Mouse (Mus musculus): ENCODE results near the gene Nrp2.

Nrp2 gene

DNA sequence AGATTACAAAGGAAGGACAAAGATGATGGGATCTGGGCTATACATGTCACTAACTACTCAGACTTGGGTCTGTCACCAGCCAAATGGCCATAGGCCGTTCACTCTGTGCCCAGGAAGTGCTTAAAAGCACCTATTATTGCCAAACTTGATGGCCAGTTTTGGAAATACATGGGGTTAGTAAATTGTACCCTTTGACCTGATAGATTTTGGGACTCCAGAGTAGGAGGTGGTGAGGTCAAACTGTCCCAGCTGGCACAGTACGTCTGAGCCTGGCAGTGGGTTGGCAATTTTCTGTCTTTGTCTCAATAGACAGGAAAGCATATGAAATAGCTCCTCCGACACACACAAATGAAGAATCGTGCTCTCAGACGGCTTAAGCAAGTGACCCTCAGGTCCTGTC is 20.8 kb downstream of the Nrp2 start:
- DNase-seq (ENCODE audit: low read depth, low spot score) = no peak

- no peak for DNase-seq (ENCODE audit: low read depth, low spot score)
Observed at GRCm38 (mm10) chr1:62724461-62725021, 21.5 kb downstream of the Nrp2 start.

DNA sequence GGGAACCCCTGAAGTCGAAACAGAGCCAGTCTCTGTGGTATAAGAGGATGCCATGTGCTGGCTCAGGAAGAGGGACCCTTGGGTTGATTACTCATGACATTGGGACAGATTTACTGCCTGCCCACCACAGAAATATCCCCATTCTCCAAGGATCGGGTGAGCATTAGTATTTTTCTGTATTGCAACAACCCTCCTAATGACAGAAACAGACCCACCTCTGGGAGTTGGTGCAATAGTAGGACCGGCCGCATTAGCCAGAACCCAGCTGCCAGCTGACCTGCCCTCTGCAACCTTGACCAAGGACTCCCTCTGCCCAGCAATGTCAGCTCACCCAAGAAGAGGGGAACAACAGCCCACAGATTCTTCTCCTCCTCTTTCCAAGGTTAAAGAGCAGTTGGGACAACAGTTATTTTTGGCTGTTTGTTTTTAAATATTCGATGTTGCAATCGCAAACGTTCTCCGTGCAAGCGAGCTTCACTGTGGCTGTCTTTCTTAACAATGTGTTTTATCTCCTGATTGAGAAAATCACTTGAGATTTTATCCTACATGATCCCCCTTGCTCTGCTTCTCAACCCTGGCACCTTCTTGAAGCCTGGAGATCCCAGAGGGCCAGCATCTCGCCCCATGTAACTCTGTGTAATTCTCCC is 22.1 kb downstream of the Nrp2 start:
- DNase-seq (ENCODE audit: low read depth, low spot score) = no peak

GRCm38 (mm10) chr1:62727191-62727590 is 24.1 kb downstream of the Nrp2 start:
- no peak for DNase-seq (ENCODE audit: low read depth, low spot score)

DNA sequence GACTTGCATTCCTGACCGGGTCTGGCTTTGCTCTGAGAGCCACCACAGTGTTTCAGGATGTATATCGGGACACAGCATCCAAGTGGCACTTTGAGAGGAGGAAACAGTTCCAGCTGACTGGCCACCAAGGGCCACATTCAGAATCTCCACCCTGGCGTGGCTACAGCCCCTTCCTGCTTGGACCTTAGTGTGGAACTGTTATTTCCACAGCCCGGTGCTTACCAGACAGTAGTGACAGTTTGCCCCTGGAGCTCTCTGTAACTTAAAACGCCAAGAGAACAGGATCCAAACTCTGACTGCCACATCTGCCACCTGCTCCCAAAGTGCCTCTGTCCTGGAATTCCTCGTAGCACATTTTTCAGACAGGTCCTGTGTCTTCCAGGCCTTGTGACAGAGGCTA is 25.3 kb downstream of the Nrp2 start:
- no peak for DNase-seq (ENCODE audit: low read depth, low spot score)

DNA sequence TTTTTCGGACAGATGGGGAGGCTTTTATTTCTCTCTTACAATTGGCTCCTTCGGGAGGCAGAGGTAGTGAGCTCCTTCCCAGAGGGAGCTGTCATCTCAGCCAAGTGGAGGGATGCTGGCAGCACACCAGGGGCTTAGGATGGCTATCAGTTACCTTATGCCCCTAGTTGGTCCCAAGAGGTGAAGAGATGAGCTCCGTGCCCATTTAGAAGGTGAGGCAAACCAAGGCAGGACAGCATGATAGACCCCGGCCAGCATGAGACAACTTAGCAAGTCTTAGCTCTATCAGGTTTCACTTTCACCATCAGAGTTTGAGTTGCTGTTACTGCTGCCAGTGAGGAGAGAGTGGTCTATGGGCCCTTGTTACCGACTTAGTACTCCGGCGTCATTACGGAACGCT is 25.8 kb downstream of the Nrp2 start:
- DNase-seq (ENCODE audit: low read depth, low spot score) = no peak

DNA sequence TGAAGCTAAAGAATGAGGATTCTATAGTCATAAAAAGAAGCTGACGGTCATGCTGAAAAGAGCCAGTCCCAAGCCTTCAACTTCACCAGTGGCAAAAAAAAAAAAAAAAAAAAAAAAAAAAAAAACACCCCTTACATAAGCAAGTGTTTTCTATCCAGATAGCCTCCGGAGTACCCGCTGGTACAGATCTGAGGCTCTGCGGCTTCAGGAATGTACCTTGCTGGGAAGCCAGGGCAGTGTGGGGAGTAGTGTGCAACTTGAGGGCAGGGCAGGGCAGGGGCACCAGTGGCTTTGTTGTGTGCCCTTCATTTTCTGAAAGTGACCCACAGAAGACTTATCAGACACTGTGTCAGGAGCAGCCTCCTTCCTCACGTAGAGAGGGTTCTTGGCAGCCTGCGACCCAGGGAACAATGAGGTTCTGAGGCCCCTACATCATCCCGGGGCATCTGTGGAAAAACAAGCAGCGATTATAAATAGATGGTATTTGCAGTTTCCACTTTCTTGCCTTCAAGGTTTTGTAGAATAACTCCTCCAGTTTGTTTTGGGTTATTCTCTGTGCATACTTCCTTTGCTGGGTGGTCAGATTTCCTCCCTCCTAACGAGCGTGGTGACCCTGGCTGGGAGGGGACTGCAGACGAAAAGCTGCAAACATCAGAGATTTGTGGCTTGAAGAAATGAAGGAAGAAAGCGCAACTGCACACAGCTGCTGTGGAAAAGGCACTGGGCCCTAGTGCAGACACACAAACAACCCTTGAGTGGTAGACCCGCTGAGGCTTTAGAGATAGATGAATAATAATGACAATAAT is 26.5 kb downstream of the Nrp2 start:
- no peak for DNase-seq (ENCODE audit: low read depth, low spot score)

DNA sequence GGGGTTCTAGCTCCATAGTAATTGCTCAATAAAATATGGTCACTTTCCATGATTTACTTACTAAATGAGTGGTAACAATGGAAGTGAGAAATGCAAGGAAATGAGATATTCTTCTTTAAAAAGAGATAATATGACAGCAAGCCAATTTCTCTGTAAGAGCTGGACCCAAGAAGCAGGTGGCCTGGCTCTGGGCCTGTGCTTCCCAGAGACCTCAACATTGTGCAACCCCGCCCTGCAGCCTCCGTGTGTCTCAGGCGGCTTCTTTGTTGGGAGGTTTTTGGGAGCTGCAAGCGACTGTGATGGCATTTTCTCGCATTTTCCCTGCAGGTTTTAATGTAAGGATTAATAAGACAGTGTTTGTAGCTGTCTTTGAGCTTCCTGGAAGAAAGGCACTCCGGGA is 29.0 kb downstream of the Nrp2 start:
- DNase-seq (ENCODE audit: low read depth, low spot score) = no peak

GRCm38 (mm10) chr1:62734420-62734931 is 31.4 kb downstream of the Nrp2 start:
- no peak for DNase-seq (ENCODE audit: low read depth, low spot score)

DNA sequence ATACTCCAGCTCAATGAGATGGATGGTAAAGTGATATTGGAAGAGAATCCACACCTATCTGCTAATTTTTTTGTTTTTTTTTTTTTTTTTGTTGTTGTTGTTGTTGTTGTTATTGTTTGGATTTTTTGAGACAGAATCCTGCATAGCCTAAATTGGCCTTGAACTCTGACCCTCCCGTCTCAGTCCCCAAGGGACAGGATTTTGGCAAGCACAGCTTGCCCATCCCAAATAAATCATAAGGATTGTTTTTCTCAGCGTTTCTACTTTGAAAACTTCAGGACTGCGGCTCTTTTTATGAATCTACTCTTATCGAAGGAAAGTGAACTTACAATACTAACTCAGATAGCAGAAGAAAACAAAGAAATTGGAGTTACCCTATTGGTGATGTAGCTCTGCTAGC is 31.9 kb downstream of the Nrp2 start:
- no peak for DNase-seq (ENCODE audit: low read depth, low spot score)

DNA sequence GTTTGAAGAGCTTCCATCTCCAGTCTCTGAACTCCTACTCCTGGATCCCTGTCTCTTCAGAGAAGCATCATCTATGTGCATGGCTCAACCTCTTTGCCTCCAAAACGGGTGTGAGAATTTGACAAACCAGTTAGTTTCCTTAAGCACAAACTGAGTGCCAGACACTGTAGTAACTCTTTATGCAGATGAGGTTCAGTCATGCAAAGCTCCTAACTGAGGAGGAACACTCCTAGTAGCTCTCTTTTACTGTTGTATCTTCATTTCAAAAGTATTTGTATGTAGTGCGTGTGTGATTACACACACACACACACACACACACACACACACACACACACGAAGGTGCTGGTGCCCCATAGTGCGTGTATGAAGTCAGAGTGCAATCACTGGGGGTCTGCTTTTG is 32.8 kb downstream of the Nrp2 start:
- no peak for DNase-seq (ENCODE audit: low read depth, low spot score)

DNA sequence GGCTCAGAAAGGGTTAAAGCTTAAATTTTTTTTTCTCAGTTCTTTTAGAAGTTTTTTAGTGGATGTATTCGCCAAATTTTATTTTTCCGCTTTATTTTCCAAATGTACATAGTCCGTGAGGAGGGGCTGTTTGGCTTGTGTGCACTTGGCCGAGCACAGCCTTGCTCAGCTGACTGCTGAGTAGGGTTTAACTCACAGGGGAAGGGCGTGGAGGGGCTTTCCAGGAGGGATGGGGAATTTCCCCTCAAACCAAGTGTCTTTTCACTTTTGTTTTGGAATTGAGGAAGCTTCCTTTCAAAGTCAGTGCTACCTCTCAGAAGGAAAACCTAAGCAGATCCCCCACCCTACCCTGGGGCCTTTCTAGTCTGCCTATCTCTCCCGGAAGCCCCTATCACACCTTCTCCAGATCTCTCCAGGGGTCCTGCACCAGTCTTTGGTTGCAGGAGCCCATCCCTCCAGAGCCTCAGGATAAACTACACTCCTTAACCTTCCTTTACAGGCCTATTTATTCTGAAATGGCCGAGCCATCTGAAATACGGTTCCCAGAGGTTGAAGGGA is 33.4 kb downstream of the Nrp2 start:
- DNase-seq (ENCODE audit: low read depth, low spot score) = no peak

DNA sequence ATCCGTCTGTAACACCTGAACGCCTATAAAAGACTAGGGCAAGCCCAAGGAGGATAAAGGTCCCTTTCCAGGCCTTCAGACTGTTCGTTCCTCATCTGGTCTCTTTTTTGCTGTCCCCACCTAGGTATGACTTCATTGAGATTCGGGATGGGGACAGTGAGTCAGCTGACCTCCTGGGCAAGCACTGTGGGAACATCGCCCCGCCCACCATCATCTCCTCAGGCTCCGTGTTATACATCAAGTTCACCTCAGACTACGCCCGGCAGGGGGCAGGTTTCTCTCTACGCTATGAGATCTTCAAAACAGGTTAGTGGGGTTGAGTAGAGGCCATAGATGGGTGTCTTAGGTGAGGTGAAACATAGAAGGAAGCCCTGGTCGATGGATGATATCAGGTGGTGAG is 35.1 kb downstream of the Nrp2 start:
- no peak for DNase-seq (ENCODE audit: low read depth, low spot score)

DNA sequence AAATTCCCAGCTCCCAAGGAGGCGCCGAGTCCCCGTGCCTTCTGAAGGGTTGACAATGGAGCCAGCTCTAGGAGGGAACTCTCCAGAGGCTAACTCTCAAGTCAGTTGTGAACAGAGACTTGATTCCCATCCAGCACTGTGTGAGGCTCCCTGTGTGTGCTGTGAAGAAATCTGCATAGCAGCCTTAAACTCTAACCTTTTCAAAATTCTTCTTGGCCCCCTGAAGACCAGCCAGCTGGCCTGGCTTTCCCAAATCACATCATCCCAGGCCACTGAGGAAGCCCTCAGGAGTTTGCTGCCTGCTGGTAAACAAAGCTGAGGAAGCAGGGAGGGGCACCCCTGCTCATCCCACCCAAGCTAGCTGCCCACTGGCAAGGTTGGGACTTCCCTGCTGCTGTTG is 39.0 kb downstream of the Nrp2 start:
- DNase-seq (ENCODE audit: low read depth, low spot score) = no peak

- DNase-seq (ENCODE audit: low read depth, low spot score) = no peak
Observed at GRCm38 (mm10) chr1:62743064-62743694, 40.1 kb downstream of the Nrp2 start.

DNA sequence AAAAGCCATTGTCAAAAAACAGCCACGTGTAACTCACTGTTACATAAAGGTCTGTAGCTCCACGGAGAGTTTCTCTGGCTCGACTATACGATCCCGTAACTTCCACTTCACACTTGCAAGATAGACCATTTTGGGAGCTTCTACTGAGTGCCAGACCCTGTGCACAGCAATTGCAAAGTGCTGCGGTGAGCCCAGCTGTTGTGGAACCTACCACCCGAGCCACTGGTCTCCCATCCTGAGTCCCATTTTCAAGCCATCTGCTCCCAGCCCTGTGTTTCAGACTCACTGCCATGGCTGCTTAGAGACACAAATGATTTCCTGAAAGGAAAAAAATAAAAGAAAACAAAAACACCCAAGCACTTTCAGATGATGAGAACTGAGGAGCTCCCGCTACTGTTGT is 42.8 kb downstream of the Nrp2 start:
- no peak for DNase-seq (ENCODE audit: low read depth, low spot score)

DNA sequence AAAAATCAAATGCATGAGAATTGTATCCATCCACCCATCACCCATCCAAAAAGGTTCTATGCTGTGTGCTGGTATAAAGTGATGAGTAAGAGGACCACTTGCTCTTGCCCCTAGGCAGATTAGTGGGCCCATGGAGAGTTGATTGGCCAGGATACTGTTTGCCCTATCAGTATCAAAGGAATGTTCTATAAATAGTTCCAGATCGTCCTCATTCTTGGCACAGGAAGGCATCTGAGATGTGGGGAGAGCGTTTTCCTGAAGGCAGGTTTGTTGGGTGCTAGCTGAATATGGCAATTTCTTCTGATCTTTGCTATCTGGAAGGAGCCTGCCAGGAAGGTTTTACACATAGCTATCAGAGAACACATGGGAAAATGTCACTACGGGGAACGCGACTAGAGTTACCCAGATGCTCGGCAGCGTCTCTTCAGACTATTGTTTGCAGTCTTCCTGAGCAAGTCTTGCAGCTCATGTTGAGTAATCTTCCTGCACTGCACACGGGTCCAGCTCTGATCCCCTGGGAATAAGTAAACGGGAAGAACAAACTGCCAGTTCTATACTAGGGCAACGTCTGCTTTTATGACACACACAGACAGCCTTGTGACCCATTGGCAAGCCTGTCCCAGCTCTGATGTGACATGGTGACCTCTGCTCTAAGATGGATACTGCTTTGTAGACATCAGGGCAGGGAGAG is 44.5 kb downstream of the Nrp2 start:
- no peak for DNase-seq (ENCODE audit: low read depth, low spot score)

- no peak for DNase-seq (ENCODE audit: low read depth, low spot score)
Observed at GRCm38 (mm10) chr1:62748361-62748760, 45.3 kb downstream of the Nrp2 start.

- DNase-seq (ENCODE audit: low read depth, low spot score) = no peak
Observed at GRCm38 (mm10) chr1:62749716-62750115, 46.6 kb downstream of the Nrp2 start.

GRCm38 (mm10) chr1:62750408-62751008 is 47.4 kb downstream of the Nrp2 start:
- DNase-seq (ENCODE audit: low read depth, low spot score) = no peak

Data from c-Kit-negative CD71-positive TER-119-positive erythroid progenitor cells, embryonic 14.5 days (primary cell).